Mouse (Mus musculus) heart, embryonic 10.5 days (tissue): ENCODE data around the gene Acss1. TPM values are rescaled to one million over a fixed set of nuclear protein-coding genes. Genes with fewer than 3 reads are reported as not detected.

Experiments
- polyA plus RNA-seq: library from polyadenylated mRNA; unstranded; fragments of >200 nt; fragmentation: Nextera tagmentation; extraction: Ambion mirVana; gene quantifications from 2 replicates; pipeline ENCODE4 v1.2.1, GENCODE M21; 2016

Gene Acss1
- polyA plus RNA-seq, 1 experiment from 2014 or later = 17.2 TPM

Other genes starting within 250 kb of the Acss1 start
- gene Zfp442, start 217.0 kb downstream of the Acss1 start, polyA plus RNA-seq = 5.4 and 8.2 TPM in 2 replicates
- gene Zfp345, start 183.4 kb downstream of the Acss1 start, polyA plus RNA-seq = 0.26 and 0.29 TPM in 2 replicates
- gene Cst7, start 98.1 kb downstream of the Acss1 start, polyA plus RNA-seq = 0.15 and 0.58 TPM in 2 replicates
- 32.8 and 34.2 TPM in 2 replicates for gene Apmap, start 59.9 kb downstream of the Acss1 start, polyA plus RNA-seq
- gene Vsx1, start 20.9 kb upstream of the Acss1 start, polyA plus RNA-seq = not detected in 2 replicates
- gene Entpd6, start 80.5 kb upstream of the Acss1 start, polyA plus RNA-seq = 28.9 and 29.5 TPM in 2 replicates
- gene Pygb, start 118.2 kb upstream of the Acss1 start, polyA plus RNA-seq = 112 and 182 TPM in 2 replicates
- 53.7 and 54.8 TPM in 2 replicates for gene Abhd12, start 236.2 kb upstream of the Acss1 start, polyA plus RNA-seq
- 38.0 and 57.1 TPM in 2 replicates for gene Gins1, start 236.9 kb upstream of the Acss1 start, polyA plus RNA-seq